In genomic region chr11:114803990-114804389, GRCm38 (mm10) we compare ENCODE assay signal across 33 mouse cellular contexts. TPM values are rescaled to one million over a fixed set of nuclear protein-coding genes. Genes with fewer than 3 reads are reported as not detected.
DNase-seq lines count a peak whose midpoint lies in the region; ATAC-seq lines count a peak whose summit lies in the region.
"Had no signal": no experiment of that assay in that cellular context is flagged by ENCODE, and none has a peak within 500 bp of the region (broad histone marks: within the 10 kb centered on the region; RNA-seq: fewer than 3 reads in every experiment).

No protein-coding gene starts in this region.

- no peaks in the 10 kb centered on the region for H3K36me3 ChIP-seq in hindbrain, embryonic 10.5 days
- no peaks in the 10 kb centered on the region for H3K36me3 ChIP-seq in hindbrain, embryonic 14.5 days (replicated peaks; ENCODE audit: control insufficient read depth, insufficient read depth)
- no peaks in the 10 kb centered on the region for H3K36me3 ChIP-seq in midbrain, embryonic 10.5 days
- H3K36me3 ChIP-seq in midbrain, embryonic 14.5 days (ENCODE audit: control insufficient read depth, insufficient read depth, low read length) = no peaks in the 10 kb centered on the region
- H3K36me3 ChIP-seq in embryonic facial prominence, embryonic 11.5 days (replicated peaks; ENCODE audit: control insufficient read depth, insufficient read depth, low read depth, low read length) = no peaks in the 10 kb centered on the region

- 24% methylated on average over 8 of the region's 8 CpGs for WGBS in hindbrain, embryonic 10.5 days
- WGBS in hindbrain, embryonic 14.5 days = 13% methylated on average over 8 of the region's 8 CpGs
- 25% methylated on average over 8 of the region's 8 CpGs for WGBS in midbrain, embryonic 10.5 days
- 14% methylated on average over 8 of the region's 8 CpGs for WGBS in midbrain, embryonic 14.5 days
- WGBS in embryonic facial prominence, embryonic 11.5 days = 40% methylated on average over 8 of the region's 8 CpGs

- H3K4me2 ChIP-seq in hindbrain, embryonic 14.5 days (replicated peaks) = no peak overlapping the region
- no peak overlapping the region for H3K4me2 ChIP-seq in midbrain, embryonic 14.5 days (ENCODE audit: low read length)
- no peak overlapping the region for H3K4me2 ChIP-seq in embryonic facial prominence, embryonic 11.5 days (ENCODE audit: low read depth, low read length)

- no peak overlapping the region for H3K9ac ChIP-seq in hindbrain, embryonic 14.5 days
- H3K9ac ChIP-seq in midbrain, embryonic 14.5 days (replicated peaks; ENCODE audit: low read length) = no peak overlapping the region
- no peak overlapping the region for H3K9ac ChIP-seq in embryonic facial prominence, embryonic 11.5 days (replicated peaks; ENCODE audit: low read length)
- H3K9ac ChIP-seq: liver, embryonic 14.5 days had no signal

- peaks cover 4% of the 10 kb centered on the region; the same call in 1 of the 2 replicates for H3K27me3 ChIP-seq in hindbrain, embryonic 10.5 days (ENCODE audit: insufficient read depth, poor library complexity, severe bottlenecking)
- no peaks in the 10 kb centered on the region for H3K27me3 ChIP-seq in hindbrain, embryonic 14.5 days (ENCODE audit: control insufficient read depth, insufficient read depth, low read length)
- no peaks in the 10 kb centered on the region; the same call in 1 of the 2 replicates for H3K27me3 ChIP-seq in midbrain, embryonic 10.5 days (ENCODE audit: low read depth, poor library complexity, severe bottlenecking)
- H3K27me3 ChIP-seq in midbrain, embryonic 14.5 days (ENCODE audit: control insufficient read depth, insufficient read depth, low read length) = no peaks in the 10 kb centered on the region
- no peaks in the 10 kb centered on the region for H3K27me3 ChIP-seq in embryonic facial prominence, embryonic 11.5 days (ENCODE audit: control insufficient read depth, insufficient read depth, low read length)

- ATAC-seq in hindbrain, embryonic 14.5 days (ENCODE audit: low FRiP score) = no peak
- ATAC-seq in midbrain, embryonic 14.5 days (ENCODE audit: low FRiP score, low TSS enrichment) = no peak
- 0 out of 2 replicates have a peak, but pooled peaks have one; percentile 38 for ATAC-seq in embryonic facial prominence, embryonic 11.5 days (replicated peaks; ENCODE audit: insufficient number of reproducible peaks, low FRiP score, low TSS enrichment, low read depth)
- ATAC-seq: intestine, embryonic 16.5 days; midbrain, embryonic 16.5 days had no signal

- no peak overlapping the region for H3K4me3 ChIP-seq in hindbrain, embryonic 10.5 days
- no peak overlapping the region for H3K4me3 ChIP-seq in hindbrain, embryonic 14.5 days (replicated peaks; ENCODE audit: low read length)
- 0 out of 2 replicates have a peak overlapping the region, but pooled peaks have one; percentile 2 for H3K4me3 ChIP-seq in midbrain, embryonic 10.5 days
- H3K4me3 ChIP-seq in midbrain, embryonic 14.5 days (replicated peaks; ENCODE audit: low read depth, low read length) = no peak overlapping the region
- H3K4me3 ChIP-seq in embryonic facial prominence, embryonic 11.5 days (ENCODE audit: low read depth, low read length) = no peak overlapping the region
- H3K4me3 ChIP-seq: erythroblast, embryonic 14.5 days; myocyte had no signal

- no peaks in the 10 kb centered on the region for H3K9me3 ChIP-seq in hindbrain, embryonic 10.5 days
- H3K9me3 ChIP-seq in hindbrain, embryonic 14.5 days (ENCODE audit: control insufficient read depth, low read length) = no peaks in the 10 kb centered on the region
- no peaks in the 10 kb centered on the region for H3K9me3 ChIP-seq in midbrain, embryonic 10.5 days (replicated peaks)
- H3K9me3 ChIP-seq in midbrain, embryonic 14.5 days (ENCODE audit: control insufficient read depth, low read length) = no peaks in the 10 kb centered on the region
- H3K9me3 ChIP-seq in embryonic facial prominence, embryonic 11.5 days (replicated peaks; ENCODE audit: control insufficient read depth, low read length) = no peaks in the 10 kb centered on the region

- DNase-seq in embryo, embryonic 10.5 days (ENCODE audit: low spot score) = peak; percentile 45
- DNase-seq in embryo, embryonic 10 days (ENCODE audit: low spot score) = no peak
- DNase-seq in hindbrain, embryonic 10.5 days (ENCODE audit: low spot score) = peak; percentile 56
- DNase-seq in hindbrain, embryonic 14.5 days (ENCODE audit: low spot score) = no peak
- no peak for DNase-seq in midbrain, embryonic 10.5 days (ENCODE audit: low spot score)
- DNase-seq in midbrain, embryonic 14.5 days = no peak
- no peak for DNase-seq in embryonic facial prominence, embryonic 11.5 days (ENCODE audit: low spot score)
- no peak for DNase-seq in kidney, postnatal 25 days
- DNase-seq: adrenal gland, postnatal 25 days; B cell, adult 2 months; embryo, embryonic 11 days; gastrocnemius, postnatal 14 days; heart, postnatal 14 days; kidney, adult 8-10 months; layer of hippocampus, postnatal 36 days; left cerebral cortex, postnatal 4 days; liver; lung, adult 2 months; lung, postnatal 10 days; right cerebral cortex, adult 18-20 months; spleen, adult 18-20 months; thymus, postnatal 14 days had no signal

- H3K27ac ChIP-seq in hindbrain, embryonic 10.5 days = peak overlapping the region; percentile 82
- no peak overlapping the region for H3K27ac ChIP-seq in hindbrain, embryonic 14.5 days
- H3K27ac ChIP-seq in midbrain, embryonic 10.5 days (replicated peaks) = peak overlapping the region; percentile 77
- no peak overlapping the region for H3K27ac ChIP-seq in midbrain, embryonic 14.5 days (replicated peaks; ENCODE audit: low read depth, low read length)
- no peak overlapping the region for H3K27ac ChIP-seq in embryonic facial prominence, embryonic 11.5 days (replicated peaks; ENCODE audit: low read depth, low read length)
- H3K27ac ChIP-seq: kidney, postnatal 0 days; liver, embryonic 14.5 days; macrophage had no signal

- peaks cover 66% of the 10 kb centered on the region for H3K4me1 ChIP-seq in hindbrain, embryonic 10.5 days (replicated peaks)
- peaks cover 14% of the 10 kb centered on the region for H3K4me1 ChIP-seq in hindbrain, embryonic 14.5 days (replicated peaks; ENCODE audit: control insufficient read depth, insufficient read depth, low read length)
- H3K4me1 ChIP-seq in midbrain, embryonic 10.5 days = peaks cover 65% of the 10 kb centered on the region
- H3K4me1 ChIP-seq in midbrain, embryonic 14.5 days (ENCODE audit: control insufficient read depth, insufficient read depth, low read length) = peaks cover 15% of the 10 kb centered on the region; the same call in 1 of the 2 replicates
- H3K4me1 ChIP-seq in embryonic facial prominence, embryonic 11.5 days (ENCODE audit: control insufficient read depth, insufficient read depth, low read length) = no peaks in the 10 kb centered on the region

RNA-seq across cellular contexts. Expression of gene Gpr142, which starts 5.3 kb away (rescaled TPM):
- polyA plus RNA-seq in hindbrain, embryonic 10.5 days (2016; fragmentation: Nextera tagmentation; extraction: Ambion mirVana) = 0.37 and 0.77 TPM in 2 replicates
- not detected in 2 replicates for polyA plus RNA-seq in hindbrain, embryonic 14.5 days (2014; fragmentation: Nextera tagmentation; extraction: Ambion mirVana)
- 0.27 and 0.36 TPM in 2 replicates for polyA plus RNA-seq in midbrain, embryonic 10.5 days (2016; fragmentation: Nextera tagmentation; extraction: Ambion mirVana)
- polyA plus RNA-seq in midbrain, embryonic 14.5 days (2014; fragmentation: Nextera tagmentation; extraction: Ambion mirVana) = not detected in 2 replicates
- polyA plus RNA-seq in embryonic facial prominence, embryonic 11.5 days (2014; fragmentation: Nextera tagmentation; extraction: Ambion mirVana) = not detected in 2 replicates
- polyA plus RNA-seq: embryonic facial prominence, embryonic 14.5 days; erythroblast, embryonic 14.5 days; heart, embryonic 14.5 days; kidney, postnatal 0 days; large intestine, adult 2 months; liver, embryonic 14.5 days; lung, adult 2 months; macrophage; midbrain, embryonic 16.5 days; urinary bladder, adult 2 months had no signal

RNA-seq across cellular contexts. Expression of gene Btbd17, which starts 8.2 kb away (rescaled TPM):
- 50.8 and 60.0 TPM in 2 replicates for polyA plus RNA-seq in hindbrain, embryonic 10.5 days (2016; fragmentation: Nextera tagmentation; extraction: Ambion mirVana)
- 20.0 and 22.1 TPM in 2 replicates for polyA plus RNA-seq in hindbrain, embryonic 14.5 days (2014; fragmentation: Nextera tagmentation; extraction: Ambion mirVana)
- polyA plus RNA-seq in midbrain, embryonic 10.5 days (2016; fragmentation: Nextera tagmentation; extraction: Ambion mirVana) = 57.3 and 69.1 TPM in 2 replicates
- polyA plus RNA-seq in midbrain, embryonic 14.5 days (2014; fragmentation: Nextera tagmentation; extraction: Ambion mirVana) = 18.6 and 21.6 TPM in 2 replicates
- polyA plus RNA-seq in embryonic facial prominence, embryonic 11.5 days (2014; fragmentation: Nextera tagmentation; extraction: Ambion mirVana) = 9.5 and 9.8 TPM in 2 replicates
- polyA plus RNA-seq: erythroblast, embryonic 14.5 days; heart, embryonic 14.5 days; liver, embryonic 14.5 days; macrophage had no signal

RNA-seq across cellular contexts. Expression of gene Kif19a, which starts 38.8 kb away (rescaled TPM):
- 1.1 and 3.8 TPM in 2 replicates for polyA plus RNA-seq in hindbrain, embryonic 10.5 days (2016; fragmentation: Nextera tagmentation; extraction: Ambion mirVana)
- polyA plus RNA-seq in hindbrain, embryonic 14.5 days (2014; fragmentation: Nextera tagmentation; extraction: Ambion mirVana) = 0.99 and 1.4 TPM in 2 replicates
- 1.1 and 1.7 TPM in 2 replicates for polyA plus RNA-seq in midbrain, embryonic 10.5 days (2016; fragmentation: Nextera tagmentation; extraction: Ambion mirVana)
- 0.88 and 0.96 TPM in 2 replicates for polyA plus RNA-seq in midbrain, embryonic 14.5 days (2014; fragmentation: Nextera tagmentation; extraction: Ambion mirVana)
- polyA plus RNA-seq in embryonic facial prominence, embryonic 11.5 days (2014; fragmentation: Nextera tagmentation; extraction: Ambion mirVana) = 0.81 and 2.1 TPM in 2 replicates
- polyA plus RNA-seq: erythroblast, embryonic 14.5 days had no signal

RNA-seq across cellular contexts. Expression of gene Gprc5c, which starts 47.0 kb away (rescaled TPM):
- 31.5 and 42.9 TPM in 2 replicates for polyA plus RNA-seq in hindbrain, embryonic 10.5 days (2016; fragmentation: Nextera tagmentation; extraction: Ambion mirVana)
- polyA plus RNA-seq in hindbrain, embryonic 14.5 days (2014; fragmentation: Nextera tagmentation; extraction: Ambion mirVana) = 8.5 and 9.9 TPM in 2 replicates
- polyA plus RNA-seq in midbrain, embryonic 10.5 days (2016; fragmentation: Nextera tagmentation; extraction: Ambion mirVana) = 19.0 TPM in 2 replicates
- polyA plus RNA-seq in midbrain, embryonic 14.5 days (2014; fragmentation: Nextera tagmentation; extraction: Ambion mirVana) = 2.1 and 7.0 TPM in 2 replicates
- polyA plus RNA-seq in embryonic facial prominence, embryonic 11.5 days (2014; fragmentation: Nextera tagmentation; extraction: Ambion mirVana) = 31.5 and 36.4 TPM in 2 replicates

Comparison
In these comparisons a context has a peak if more than half of its experiments do, and no peak if none do; other contexts are left out.
1. DNase-seq: peak in embryo, embryonic 10.5 days (single experiment) and hindbrain, embryonic 10.5 days (single experiment); none in embryo, embryonic 10 days (single experiment), hindbrain, embryonic 14.5 days (single experiment), midbrain, embryonic 10.5 days (single experiment), midbrain, embryonic 14.5 days (single experiment), embryonic facial prominence, embryonic 11.5 days (single experiment) and kidney, postnatal 25 days (0 of 2).
2. H3K27ac ChIP-seq: peak in hindbrain, embryonic 10.5 days (single experiment) and midbrain, embryonic 10.5 days (single experiment); none in hindbrain, embryonic 14.5 days (single experiment), midbrain, embryonic 14.5 days (single experiment) and embryonic facial prominence, embryonic 11.5 days (single experiment).